Mouse (Mus musculus) kidney, postnatal 25 days (tissue): ENCODE measurements around the gene Gpc1.

ENCODE experiments used
- DNase-seq, 2 experiments: peaks; one replicate each; pipeline ENCODE4 v3.0.0; 2021; ENCODE audit warnings: mixed read lengths in 2 of 2

Gpc1 gene

DNA sequence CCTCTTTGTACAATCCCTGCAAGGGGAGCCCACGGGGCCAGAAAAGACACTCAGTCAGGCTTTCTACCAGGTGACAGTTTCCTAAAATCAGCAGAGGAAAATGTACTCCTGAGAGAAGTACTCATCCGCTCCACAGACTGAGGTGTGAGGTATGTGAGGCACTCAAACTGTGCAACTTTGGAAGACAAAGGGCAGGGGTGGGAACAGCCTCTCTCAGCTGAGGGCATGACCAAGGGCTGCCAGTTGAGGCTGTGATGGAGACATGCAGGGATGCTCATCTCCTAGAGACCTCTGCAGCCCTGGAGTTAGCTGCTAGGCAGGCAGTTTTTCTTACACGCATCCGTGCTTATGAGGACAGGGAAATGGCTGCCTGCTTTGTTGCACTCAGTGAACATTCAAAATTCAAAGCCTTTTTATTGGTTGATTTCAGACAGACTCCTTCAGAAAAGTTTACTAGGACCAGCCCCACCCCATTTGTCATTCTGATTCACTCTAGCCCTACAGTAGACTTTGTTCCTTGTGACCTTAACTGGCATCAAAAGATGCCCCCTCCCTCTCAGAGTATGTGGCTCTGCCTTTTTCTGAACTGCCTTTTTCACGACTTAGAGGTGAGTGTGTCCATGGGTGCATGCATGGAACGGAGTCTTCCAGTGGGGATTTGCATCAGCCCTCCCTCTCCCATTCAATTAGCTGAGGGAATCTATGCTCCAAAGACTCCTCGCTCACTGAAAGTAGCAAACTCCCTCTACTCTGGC, 57.6 kb downstream of the Gpc1 start:
- DNase-seq = no peak

DNA sequence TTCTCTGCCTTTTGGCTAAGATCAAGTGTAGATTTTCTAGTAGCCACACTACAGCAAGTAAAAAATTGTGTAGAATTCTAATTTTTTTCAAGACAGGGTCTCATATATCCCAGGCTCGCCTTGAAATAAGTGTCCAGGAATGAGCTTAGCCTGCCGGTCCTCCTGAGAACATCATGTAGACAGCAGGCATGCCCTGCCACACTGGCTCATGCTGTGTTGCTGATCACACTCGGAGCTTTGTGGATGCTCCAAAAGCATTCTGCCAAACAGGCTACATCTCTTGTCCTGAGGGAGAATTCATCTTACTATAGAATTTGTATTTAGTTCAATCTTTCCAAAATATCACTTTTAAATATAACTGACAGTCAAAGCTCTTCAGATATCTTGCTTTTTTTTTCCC, 61.3 kb downstream of the Gpc1 start:
- DNase-seq = no peak

DNA sequence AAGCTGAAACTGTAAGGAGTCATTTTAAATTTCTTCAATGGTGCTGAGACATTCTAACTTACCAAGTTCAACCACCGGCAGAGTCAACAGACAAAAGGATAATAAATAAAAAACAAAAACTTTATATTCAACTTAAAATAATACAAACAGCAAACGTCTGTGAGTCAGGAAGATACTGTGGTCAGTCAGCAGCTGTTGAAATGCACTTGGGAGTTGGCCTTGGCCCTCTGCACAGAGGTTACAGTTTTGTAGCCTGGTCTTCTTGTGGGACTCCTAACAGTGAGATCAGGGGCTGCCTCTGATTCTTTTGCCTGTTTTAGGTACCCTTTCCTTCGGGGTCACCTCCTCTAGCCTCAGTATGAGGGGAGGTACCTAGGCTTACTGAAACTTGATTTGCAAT, 62.5 kb downstream of the Gpc1 start:
- no peak for DNase-seq

DNA sequence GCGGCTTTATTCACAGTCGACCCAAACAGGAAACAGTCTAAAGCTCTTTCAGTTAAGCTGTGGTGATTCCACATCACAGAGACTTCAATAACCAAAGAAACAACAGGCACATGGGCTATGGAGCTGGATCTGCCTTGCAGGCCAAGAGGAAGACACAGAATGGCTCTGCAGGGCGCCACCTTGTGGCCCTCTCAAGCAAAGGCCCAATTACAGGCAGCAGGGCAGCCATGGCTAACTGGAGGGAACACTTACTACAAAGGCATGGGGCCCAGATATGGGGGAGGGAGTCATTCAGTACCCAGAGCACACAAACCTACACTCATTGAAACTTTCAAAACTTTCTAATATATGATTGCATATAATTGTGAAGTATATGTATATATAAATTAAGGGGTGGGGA, 63.6 kb downstream of the Gpc1 start:
- peak; percentile 80 for DNase-seq

DNA sequence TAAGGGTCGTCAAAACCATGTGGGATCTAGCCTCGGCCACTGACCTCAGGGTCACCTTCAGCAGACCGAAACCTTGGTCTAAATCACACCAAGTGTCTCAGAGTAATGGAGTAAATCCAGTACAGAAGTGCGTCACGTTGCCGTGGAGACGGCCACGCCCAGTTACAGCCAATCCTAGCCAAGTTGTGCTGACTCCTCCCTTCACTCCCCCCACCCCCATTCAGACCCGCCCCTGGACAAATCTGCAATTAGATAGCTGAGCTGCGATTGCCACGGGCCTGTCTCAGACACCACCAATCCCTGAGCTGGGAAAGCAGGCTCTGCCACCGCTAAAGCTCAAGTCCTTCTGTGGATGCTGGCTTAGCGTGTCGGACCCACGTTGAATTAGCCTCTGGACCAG, 71.3 kb downstream of the Gpc1 start, which contains the start of gene Ankmy1:
Gene Ankmy1, minus strand, starts transcription at position 121 of the 400 bp plus-strand sequence.
- peak; percentile 72 to 83 for DNase-seq

DNA sequence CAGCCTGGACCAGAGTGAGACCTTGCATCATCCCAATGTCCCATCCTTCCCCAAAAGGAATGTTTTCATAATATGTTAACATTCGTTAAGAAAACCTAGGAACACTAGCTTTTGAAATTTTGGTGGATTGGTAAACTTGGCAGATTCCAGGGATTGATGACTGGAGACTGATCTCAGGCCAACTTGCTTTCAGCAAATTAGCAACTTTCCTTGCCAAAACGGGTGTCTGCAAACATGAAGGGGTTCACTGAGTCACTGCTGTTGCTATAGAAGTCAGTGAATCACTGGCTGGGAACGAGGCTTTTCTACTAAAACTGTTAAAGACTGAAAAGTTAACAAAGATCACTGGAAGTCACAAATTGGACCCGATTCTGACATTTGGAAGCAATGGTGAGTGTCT, 72.2 kb downstream of the Gpc1 start:
- DNase-seq = no peak

DNA sequence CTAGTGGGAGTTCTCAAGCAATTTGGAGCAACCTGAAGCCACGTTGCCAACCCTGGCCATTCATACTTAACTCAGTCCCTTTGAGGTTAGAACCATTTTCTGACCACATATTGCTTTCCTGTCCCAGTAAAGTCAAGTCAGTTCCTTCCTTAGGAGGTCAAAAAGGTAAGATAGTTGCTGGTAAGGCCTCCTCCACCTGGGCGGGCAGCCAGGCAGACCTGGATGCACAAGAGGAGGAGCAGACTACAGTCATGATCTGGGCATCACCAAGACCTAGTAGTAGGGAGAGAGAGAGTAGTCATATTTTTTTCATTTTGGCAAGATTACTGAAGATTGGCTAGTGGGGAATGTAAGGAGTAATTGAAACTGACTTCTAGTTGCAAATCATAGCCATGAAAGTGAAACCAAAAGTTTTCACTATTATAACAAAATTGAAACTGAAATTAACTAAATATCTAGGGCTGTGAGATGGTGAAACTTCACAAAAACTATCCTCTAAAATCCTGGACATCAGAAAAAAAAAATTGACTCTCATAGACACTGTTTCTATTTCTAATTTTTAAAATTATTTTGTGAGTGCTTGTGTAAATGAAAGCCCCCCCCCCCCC, 74.4 kb downstream of the Gpc1 start:
- DNase-seq = peak in 1 of 2 experiments; percentile 28

DNA sequence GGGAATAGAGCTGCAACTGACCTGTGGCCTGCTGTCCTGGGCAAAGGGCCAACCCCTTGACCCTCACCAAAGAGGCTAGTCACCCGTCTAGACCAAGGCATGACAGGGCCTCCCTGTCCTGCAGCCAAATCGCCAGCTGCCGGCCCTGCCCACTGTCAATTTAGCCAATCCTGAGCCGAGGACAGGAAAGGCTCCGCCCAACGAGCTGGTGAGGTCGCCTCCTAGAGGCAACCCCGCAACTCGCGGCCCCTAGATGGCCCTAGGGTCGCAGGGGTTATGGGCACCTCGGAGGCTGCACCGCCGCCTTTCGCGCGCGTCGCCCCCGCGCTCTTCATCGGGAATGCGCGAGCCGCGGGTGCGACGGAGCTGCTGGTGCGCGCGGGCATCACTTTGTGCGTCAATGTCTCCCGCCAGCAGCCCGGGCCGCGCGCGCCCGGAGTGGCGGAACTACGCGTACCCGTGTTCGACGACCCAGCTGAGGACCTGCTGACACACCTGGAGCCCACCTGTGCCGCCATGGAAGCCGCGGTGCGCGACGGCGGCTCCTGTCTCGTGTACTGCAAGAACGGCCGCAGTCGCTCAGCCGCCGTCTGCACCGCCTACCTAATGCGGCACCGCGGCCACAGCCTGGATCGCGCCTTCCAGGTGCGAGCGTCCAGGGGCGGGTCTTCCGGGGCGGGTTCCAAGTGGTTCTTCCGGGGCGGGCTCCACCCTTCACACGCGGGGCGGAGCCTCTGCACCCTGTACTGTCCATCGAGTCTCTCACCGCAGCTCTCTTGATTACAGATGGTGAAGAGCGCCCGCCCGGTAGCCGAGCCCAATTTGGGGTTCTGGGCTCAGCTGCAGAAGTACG, 75.6 kb downstream of the Gpc1 start, which contains the start of gene Dusp28:
Gene Dusp28, plus strand, starts transcription at position 203 of the 853 bp plus-strand sequence.
- DNase-seq = peak; percentile 95 to 98

DNA sequence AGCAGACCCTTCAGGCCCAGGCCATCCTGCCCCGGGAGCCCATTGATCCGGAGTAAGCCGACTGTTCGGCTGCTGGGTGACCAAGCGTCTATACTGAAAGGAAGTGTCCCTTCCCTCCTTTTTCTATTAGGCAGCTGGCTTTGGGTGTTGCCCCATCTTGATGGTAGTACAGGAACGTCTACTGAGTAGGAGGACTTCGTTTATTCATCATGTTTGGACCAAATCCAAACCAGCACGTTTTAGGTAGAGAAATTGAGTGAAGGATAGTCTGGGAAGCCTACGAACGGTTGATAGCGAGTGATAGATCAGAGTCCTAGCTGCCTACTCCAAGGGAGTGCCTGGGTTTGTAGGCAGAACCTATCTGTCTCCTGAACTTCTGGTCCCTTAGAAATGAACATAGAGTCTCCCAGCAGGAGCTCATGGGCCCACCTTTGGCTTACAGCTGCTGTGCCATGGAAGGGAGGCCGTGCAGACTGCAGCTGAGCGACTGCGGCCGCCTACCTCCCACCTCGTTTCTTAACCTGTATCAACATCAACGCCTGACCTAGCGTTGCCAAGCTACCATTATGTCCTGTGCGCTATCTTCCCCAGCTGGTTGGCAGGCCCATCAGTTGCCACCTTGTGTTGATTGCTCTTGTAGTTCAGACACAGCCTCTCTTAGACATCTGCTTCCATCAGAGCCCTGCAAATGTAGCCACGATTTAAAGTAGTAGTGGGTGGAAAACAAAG, 76.4 kb downstream of the Gpc1 start:
- DNase-seq = no peak

DNA sequence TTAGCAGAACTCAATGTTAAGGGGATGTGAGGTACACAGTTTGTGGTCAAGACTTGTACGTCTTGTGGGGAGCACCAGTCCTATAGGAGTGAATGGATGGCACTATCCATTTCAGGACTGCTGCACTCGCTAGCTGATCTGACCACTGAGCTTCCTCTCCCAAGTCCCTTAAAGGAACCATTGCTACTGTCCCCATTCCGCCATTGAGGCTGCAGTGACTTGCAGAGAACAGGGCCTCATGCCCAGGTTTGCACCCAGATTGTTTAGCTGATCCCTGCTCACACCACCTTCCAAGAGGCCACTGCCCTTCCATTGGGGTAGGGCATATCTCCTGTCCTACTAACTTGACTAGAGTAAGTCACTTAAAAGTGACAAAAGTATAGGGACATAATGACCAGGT, 77.2 kb downstream of the Gpc1 start:
- DNase-seq = no peak

DNA sequence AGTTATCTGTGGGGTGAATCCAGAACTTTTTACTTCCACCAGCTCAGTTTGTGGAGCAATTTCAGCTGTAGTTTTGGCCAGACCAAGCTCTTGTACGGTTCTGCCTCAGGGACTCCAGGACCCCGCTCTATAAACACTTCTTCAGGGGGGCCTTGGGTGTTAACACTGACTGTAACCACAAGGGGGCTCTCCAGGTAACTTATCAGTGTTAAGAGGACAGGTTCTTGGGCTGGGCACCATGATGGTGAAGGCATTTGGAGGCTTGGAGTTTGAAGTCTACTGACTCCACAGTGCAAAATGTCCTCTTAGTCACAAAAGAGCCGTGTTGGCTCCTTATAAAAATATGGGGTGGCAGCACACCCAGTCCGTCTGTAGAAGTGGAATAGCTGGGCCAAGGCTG, 77.6 kb downstream of the Gpc1 start:
- peak; percentile 24 to 46 for DNase-seq
